8 mouse cellular contexts compared by ENCODE assay signal in genomic region chr5:132073677-132074359, GRCm38 (mm10).
DNase-seq lines count a peak whose midpoint lies in the region; ATAC-seq and TF ChIP-seq lines count a peak whose summit lies in the region.

No protein-coding gene starts in this region.

- H3K27me3 ChIP-seq in kidney, postnatal 0 days (ENCODE audit: insufficient read depth, low read length), result no peaks in the 10 kb centered on the region
- H3K27me3 ChIP-seq in forebrain, postnatal 0 days (ENCODE audit: insufficient read depth, low read length), result no peaks in the 10 kb centered on the region
- no peaks in the 10 kb centered on the region for H3K27me3 ChIP-seq in midbrain, embryonic 14.5 days (ENCODE audit: control insufficient read depth, insufficient read depth, low read length)

- peak; percentile 56 for DNase-seq in kidney, postnatal 0 days (ENCODE audit: low spot score)
- DNase-seq in kidney, adult 9 months, result no peak
- DNase-seq in cerebellum, postnatal 25 days, result peak; percentile 53 to 84
- no peak for DNase-seq in forebrain, postnatal 0 days
- peak; percentile 35 for DNase-seq in midbrain, embryonic 14.5 days
- DNase-seq in frontal cortex, postnatal 25 days (ENCODE audit: low spot score in 2 of 2), result no peak
- no peak for DNase-seq in frontal cortex, adult 2 months (ENCODE audit: extremely low spot score in 1 of 2, low spot score in 1 of 2)
- DNase-seq in layer of hippocampus, adult 9-10 months (ENCODE audit: low spot score), result no peak

- H3K9ac ChIP-seq in kidney, postnatal 0 days (ENCODE audit: low read depth, low read length), result no peak overlapping the region
- H3K9ac ChIP-seq in forebrain, postnatal 0 days, result no peak overlapping the region
- no peak overlapping the region; the same call in 1 of the 2 replicates for H3K9ac ChIP-seq in midbrain, embryonic 14.5 days (replicated peaks; ENCODE audit: low read length)

- no peak overlapping the region for H3K27ac ChIP-seq in kidney, postnatal 0 days
- no peak overlapping the region for H3K27ac ChIP-seq in forebrain, postnatal 0 days (ENCODE audit: low read depth, low read length)
- peak overlapping the region; percentile 79 for H3K27ac ChIP-seq in midbrain, embryonic 14.5 days (replicated peaks; ENCODE audit: low read depth, low read length)

- no peaks in the 10 kb centered on the region for H3K36me3 ChIP-seq in kidney, postnatal 0 days (ENCODE audit: insufficient read depth, low read length)
- no peaks in the 10 kb centered on the region for H3K36me3 ChIP-seq in forebrain, postnatal 0 days (ENCODE audit: insufficient read depth)
- H3K36me3 ChIP-seq in midbrain, embryonic 14.5 days (ENCODE audit: control insufficient read depth, insufficient read depth, low read length), result no peaks in the 10 kb centered on the region

- H3K4me1 ChIP-seq in kidney, postnatal 0 days (replicated peaks; ENCODE audit: insufficient read depth, low read length), result peaks cover 30% of the 10 kb centered on the region
- H3K4me1 ChIP-seq in forebrain, postnatal 0 days (ENCODE audit: insufficient read depth), result peaks cover 14% of the 10 kb centered on the region; the same call in 1 of the 2 replicates
- peaks cover 46% of the 10 kb centered on the region for H3K4me1 ChIP-seq in midbrain, embryonic 14.5 days (ENCODE audit: control insufficient read depth, insufficient read depth, low read length)

- no peak overlapping the region for H3K4me3 ChIP-seq in kidney, postnatal 0 days (replicated peaks; ENCODE audit: low read depth, low read length)
- no peak overlapping the region for H3K4me3 ChIP-seq in forebrain, postnatal 0 days (ENCODE audit: low read depth, low read length)
- H3K4me3 ChIP-seq in midbrain, embryonic 14.5 days (replicated peaks; ENCODE audit: low read depth, low read length), result no peak overlapping the region

- TF ChIP-seq CTCF in kidney, postnatal 0 days (IDR thresholded peaks at IDR 0.05; ENCODE audit: low read depth), result no peak
- TF ChIP-seq CTCF in forebrain, postnatal 0 days (IDR thresholded peaks at IDR 0.05; ENCODE audit: low read depth), result no peak

- peak overlapping the region; percentile 30 for H3K4me2 ChIP-seq in kidney, postnatal 0 days (ENCODE audit: low read length)
- peak overlapping the region; percentile 42 for H3K4me2 ChIP-seq in forebrain, postnatal 0 days (ENCODE audit: low read depth)
- H3K4me2 ChIP-seq in midbrain, embryonic 14.5 days (ENCODE audit: low read length), result peak overlapping the region; percentile 48

- WGBS in kidney, postnatal 0 days, result 20% methylated on average over 10 of the region's 10 CpGs
- 24% methylated on average over 10 of the region's 10 CpGs for WGBS in forebrain, postnatal 0 days
- WGBS in midbrain, embryonic 14.5 days, result 19% methylated on average over 10 of the region's 10 CpGs

- ATAC-seq in kidney, postnatal 0 days (replicated peaks; ENCODE audit: low FRiP score, low read depth), result no peak; the same call in 1 of the 2 replicates
- no peak for ATAC-seq in forebrain, postnatal 0 days
- ATAC-seq in midbrain, embryonic 14.5 days (ENCODE audit: low FRiP score, low TSS enrichment), result no peak; the same call in 1 of the 2 replicates

- no peaks in the 10 kb centered on the region for H3K9me3 ChIP-seq in kidney, postnatal 0 days (replicated peaks; ENCODE audit: low read length)
- H3K9me3 ChIP-seq in forebrain, postnatal 0 days (ENCODE audit: low read length), result no peaks in the 10 kb centered on the region
- H3K9me3 ChIP-seq in midbrain, embryonic 14.5 days (ENCODE audit: control insufficient read depth, low read length), result no peaks in the 10 kb centered on the region

Comparison
In these comparisons a context has a peak if more than half of its experiments do, and no peak if none do; other contexts are left out.
1. DNase-seq: peak in kidney, postnatal 0 days (single experiment), cerebellum, postnatal 25 days (2 of 2) and midbrain, embryonic 14.5 days (single experiment); none in kidney, adult 9 months (single experiment), forebrain, postnatal 0 days (single experiment), frontal cortex, postnatal 25 days (0 of 2), frontal cortex, adult 2 months (0 of 2) and layer of hippocampus, adult 9-10 months (single experiment).
2. Peak in every context shown above with its lines, with median percentiles within 50 percentile points of each other: H3K4me2 ChIP-seq.